Mouse (Mus musculus): ENCODE results near the gene Ndufb2. TPM values are rescaled to one million over a fixed set of nuclear protein-coding genes. Genes with fewer than 3 reads are reported as not detected.

Ndufb2 gene
- polyA plus RNA-seq, 1 experiment from 2014 or later, result 324 TPM

DNA sequence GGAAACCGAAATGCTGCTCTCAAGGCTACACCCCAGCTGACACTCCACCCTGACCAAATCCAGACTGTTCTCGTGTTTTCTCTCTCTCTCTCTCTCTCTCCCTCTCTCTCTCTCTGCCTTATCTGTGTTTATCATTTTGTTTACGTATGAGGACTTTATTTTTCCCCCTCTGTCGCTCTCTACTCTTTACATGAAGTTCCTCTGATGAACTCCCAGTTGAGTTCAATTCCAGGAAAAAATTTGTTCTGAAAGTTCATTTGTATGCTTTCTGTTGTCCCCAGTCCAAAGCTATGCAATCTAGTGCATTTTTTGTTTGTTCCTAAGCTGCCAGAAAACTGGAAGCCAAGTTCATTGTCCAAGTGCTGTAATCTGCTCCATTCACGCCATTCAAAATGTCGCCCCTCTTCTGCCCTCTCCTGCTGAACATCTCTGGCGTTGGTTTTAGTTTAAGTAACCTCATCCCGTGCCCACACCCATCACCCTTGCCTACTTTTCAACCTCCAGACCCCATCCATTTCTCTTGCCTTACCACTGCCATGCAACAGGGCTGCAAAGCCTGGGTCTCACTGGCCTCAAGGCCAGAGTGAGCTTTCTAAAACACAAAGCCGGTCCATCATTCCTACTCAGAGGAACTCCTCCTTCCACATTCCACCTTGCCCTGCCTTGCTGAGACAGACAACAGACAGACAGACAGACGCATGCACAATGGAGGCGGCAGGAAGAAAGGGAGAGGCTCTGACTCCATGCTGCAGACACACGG, 37.3 kb upstream of the Ndufb2 start:
- DNase-seq, result peak; percentile 60
- Histone ChIP-seq H3K4me2 (peak overlapping the region; percentile 70), H3K9me3 (ENCODE audit: low read depth, low read length) (no peaks in the 10 kb centered on the region), H3K27me3 (ENCODE audit: insufficient read depth, low read length) (no peaks in the 10 kb centered on the region), H3K27ac (ENCODE audit: low read depth) (no peak overlapping the region; the same call in 1 of the 2 replicates), H3K4me3 (ENCODE audit: low read depth, low read length) (peak overlapping the region; percentile 2; the same call in 1 of the 2 replicates), H3K36me3 (ENCODE audit: insufficient read depth) (0 out of 2 replicates have a peak, but pooled peaks cover 7% of the 10 kb centered on the region), H3K4me1 (ENCODE audit: insufficient read depth) (peaks cover 29% of the 10 kb centered on the region), H3K9ac (no peak overlapping the region; the same call in 1 of the 2 replicates)
- WGBS, result 42% methylated on average over 12 of the region's 12 CpGs
- no peak for ATAC-seq (ENCODE audit: insufficient read depth)
- TF ChIP-seq CTCF (IDR thresholded peaks at IDR 0.05; ENCODE audit: low read depth), result no peak

DNA sequence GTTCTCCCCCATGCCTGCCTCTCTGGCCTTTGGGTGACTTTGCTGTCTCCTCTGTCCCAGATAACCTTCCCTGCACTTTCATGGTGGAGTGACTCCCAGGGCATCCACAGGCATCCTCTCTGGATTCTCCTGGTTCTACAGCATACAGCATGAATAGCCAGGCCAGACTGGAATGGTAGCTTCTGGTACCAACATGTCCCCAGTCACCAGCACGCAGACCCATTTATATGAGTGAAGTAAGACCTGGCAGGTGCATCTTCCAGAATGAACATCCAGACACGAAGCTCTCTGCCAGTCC, 36.8 kb upstream of the Ndufb2 start:
- Histone ChIP-seq H3K27ac (ENCODE audit: low read depth) (no peak overlapping the region; the same call in 1 of the 2 replicates), H3K4me2 (peak overlapping the region; percentile 70)
- no peak for ATAC-seq (ENCODE audit: insufficient read depth)

DNA sequence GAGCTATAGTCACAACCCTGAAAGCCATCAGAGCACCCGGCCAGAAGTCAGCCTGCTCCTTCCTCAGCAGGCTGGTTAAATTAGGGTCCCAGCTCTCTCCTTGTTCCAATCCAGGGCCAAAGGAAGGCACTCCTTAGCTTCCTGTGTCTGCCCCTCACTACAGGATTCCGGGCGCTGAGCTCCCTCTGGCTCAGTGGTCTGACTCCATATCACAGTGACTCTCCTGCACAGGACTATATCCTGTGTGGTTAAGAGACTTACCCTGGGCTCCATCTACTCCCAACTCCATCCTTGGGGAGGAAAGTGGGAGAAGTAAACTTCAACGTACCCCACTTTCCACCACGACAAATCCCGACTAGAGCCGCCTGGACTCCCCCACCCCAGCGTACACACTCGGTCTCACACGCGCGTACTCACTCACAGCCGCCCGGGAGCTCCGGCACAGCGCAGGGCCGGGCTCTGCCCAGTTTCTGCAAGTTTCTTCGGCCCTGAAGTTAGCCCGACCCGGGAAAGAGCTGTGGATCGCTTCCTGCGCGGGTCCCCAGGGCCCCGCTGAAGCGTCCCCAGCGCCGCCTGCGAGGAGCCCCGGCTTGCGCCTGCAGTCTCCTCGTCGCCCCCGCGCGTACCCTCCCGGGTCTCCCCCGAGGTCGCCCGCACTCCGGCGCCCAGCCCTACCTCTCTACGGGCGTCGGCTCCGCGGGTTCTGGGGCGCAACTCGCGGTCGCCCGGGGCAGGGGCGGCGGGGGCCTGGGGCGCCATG, 35.3 kb upstream of the Ndufb2 start:
- Histone ChIP-seq H3K36me3 (ENCODE audit: insufficient read depth) (0 out of 2 replicates have a peak, but pooled peaks cover 3% of the 10 kb centered on the region), H3K9ac (peak overlapping the region; percentile 94), H3K4me2 (peak overlapping the region; percentile 70), H3K4me3 (ENCODE audit: low read depth, low read length) (peak overlapping the region; percentile 86), H3K9me3 (ENCODE audit: low read depth, low read length) (no peaks in the 10 kb centered on the region), H3K27ac (ENCODE audit: low read depth) (peak overlapping the region; percentile 94), H3K27me3 (ENCODE audit: insufficient read depth, low read length) (no peaks in the 10 kb centered on the region), H3K4me1 (ENCODE audit: insufficient read depth) (peaks cover 29% of the 10 kb centered on the region)
- 1% methylated on average over 33 of the region's 54 CpGs for WGBS
- ATAC-seq (ENCODE audit: insufficient read depth) (peak; percentile 64), DNase-seq (peak; percentile 68)
- no peak for TF ChIP-seq CTCF (IDR thresholded peaks at IDR 0.05; ENCODE audit: low read depth)

More for the DNA sequence above, 36.8 kb upstream of the Ndufb2 start:
- no peak for TF ChIP-seq CTCF (IDR thresholded peaks at IDR 0.05; ENCODE audit: low read depth)
- Histone ChIP-seq H3K36me3 (ENCODE audit: insufficient read depth) (0 out of 2 replicates have a peak, but pooled peaks cover 7% of the 10 kb centered on the region), H3K9me3 (ENCODE audit: low read depth, low read length) (no peaks in the 10 kb centered on the region), H3K4me1 (ENCODE audit: insufficient read depth) (peaks cover 29% of the 10 kb centered on the region), H3K4me3 (ENCODE audit: low read depth, low read length) (peak overlapping the region; percentile 2; the same call in 1 of the 2 replicates), H3K9ac (no peak overlapping the region; the same call in 1 of the 2 replicates), H3K27me3 (ENCODE audit: insufficient read depth, low read length) (no peaks in the 10 kb centered on the region)
- WGBS, result 66% methylated on average over 2 of the region's 2 CpGs
- DNase-seq, result no peak

DNA sequence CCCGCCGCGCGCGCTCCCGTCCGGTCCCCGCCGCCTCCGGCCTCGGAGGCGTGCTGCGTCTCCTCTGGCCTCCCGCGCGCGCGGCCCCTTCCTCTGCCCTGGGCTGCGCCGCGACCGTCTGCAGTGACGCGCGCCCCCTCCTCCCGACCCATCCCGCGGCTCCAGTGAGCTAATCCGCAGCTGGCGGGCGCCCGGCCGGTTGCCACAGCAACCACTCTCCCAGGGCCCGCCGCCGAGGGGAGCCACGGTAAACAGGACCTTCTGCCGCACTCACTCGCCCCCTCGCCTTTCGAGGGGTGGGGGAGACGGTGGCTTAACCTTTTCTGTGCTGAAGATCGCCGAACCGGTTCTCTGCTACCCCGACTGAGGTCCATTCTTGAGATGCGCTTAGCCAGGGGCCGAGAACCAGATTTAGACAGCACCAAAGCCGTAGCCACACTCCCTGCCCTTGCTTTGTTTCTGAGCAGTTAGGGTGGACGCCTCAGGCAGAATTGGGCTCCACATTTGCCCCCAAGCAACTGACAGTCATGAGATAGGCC, 34.6 kb upstream of the Ndufb2 start, which contains the start of gene Dennd2a:
TSS of gene Dennd2a (minus strand) at position 145 of the 539 bp plus-strand sequence.
- Histone ChIP-seq H3K9ac (peak within 1 kb of the TSS; percentile 94), H3K27me3 (ENCODE audit: insufficient read depth, low read length) (no peaks in the 10 kb centered on the region), H3K4me2 (peak within 1 kb of the TSS; percentile 70), H3K9me3 (ENCODE audit: low read depth, low read length) (no peaks in the 10 kb centered on the region), H3K36me3 (ENCODE audit: insufficient read depth) (no peaks in the 10 kb centered on the region), H3K27ac (ENCODE audit: low read depth) (peak within 1 kb of the TSS; percentile 94), H3K4me3 (ENCODE audit: low read depth, low read length) (peak within 1 kb of the TSS; percentile 86), H3K4me1 (ENCODE audit: insufficient read depth) (peaks cover 29% of the 10 kb centered on the region)
- DNase-seq (peak; percentile 96), ATAC-seq (ENCODE audit: insufficient read depth) (peak; percentile 93)
- WGBS, result under 1% methylated on average over 50 of the region's 50 CpGs
- TF ChIP-seq CTCF (IDR thresholded peaks at IDR 0.05; ENCODE audit: low read depth), result no peak

DNA sequence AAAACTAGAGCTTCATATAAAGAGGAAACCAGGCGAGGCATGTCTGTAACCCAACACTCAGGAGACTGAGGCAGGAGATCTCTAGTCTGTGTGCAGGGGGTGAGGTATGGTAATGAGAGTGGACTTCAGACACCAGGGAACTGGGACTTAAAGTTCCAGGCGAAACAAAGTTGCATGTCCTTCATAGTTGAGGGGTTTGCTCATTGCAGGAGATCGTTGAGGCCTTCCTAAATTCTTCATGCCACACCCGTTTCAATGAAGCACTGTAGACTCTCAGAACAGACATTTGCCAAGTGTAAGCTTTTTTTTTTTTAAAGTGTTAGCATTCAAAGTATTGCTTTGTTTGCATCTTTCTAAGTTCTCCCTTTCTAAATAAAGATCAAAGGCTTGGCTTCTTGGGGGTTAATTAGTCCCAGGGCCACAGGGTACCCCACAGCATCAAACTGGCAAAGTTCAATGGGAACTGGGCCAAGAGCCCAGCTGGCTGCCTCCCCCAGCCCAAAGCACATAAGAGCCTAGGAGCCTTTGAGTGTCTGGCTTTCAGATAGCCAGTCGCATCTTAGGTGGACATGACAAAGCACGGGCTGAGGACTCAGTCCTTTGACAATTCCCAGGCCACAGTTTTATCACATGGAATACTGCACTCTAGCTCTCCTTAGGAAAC, 33.0 kb upstream of the Ndufb2 start:
- DNase-seq, result peak; percentile 59
- H3K27ac ChIP-seq (ENCODE audit: low read depth), result peak overlapping the region; percentile 16; the same call in 1 of the 2 replicates
- WGBS, result 34% methylated on average over 6 of the region's 6 CpGs

DNA sequence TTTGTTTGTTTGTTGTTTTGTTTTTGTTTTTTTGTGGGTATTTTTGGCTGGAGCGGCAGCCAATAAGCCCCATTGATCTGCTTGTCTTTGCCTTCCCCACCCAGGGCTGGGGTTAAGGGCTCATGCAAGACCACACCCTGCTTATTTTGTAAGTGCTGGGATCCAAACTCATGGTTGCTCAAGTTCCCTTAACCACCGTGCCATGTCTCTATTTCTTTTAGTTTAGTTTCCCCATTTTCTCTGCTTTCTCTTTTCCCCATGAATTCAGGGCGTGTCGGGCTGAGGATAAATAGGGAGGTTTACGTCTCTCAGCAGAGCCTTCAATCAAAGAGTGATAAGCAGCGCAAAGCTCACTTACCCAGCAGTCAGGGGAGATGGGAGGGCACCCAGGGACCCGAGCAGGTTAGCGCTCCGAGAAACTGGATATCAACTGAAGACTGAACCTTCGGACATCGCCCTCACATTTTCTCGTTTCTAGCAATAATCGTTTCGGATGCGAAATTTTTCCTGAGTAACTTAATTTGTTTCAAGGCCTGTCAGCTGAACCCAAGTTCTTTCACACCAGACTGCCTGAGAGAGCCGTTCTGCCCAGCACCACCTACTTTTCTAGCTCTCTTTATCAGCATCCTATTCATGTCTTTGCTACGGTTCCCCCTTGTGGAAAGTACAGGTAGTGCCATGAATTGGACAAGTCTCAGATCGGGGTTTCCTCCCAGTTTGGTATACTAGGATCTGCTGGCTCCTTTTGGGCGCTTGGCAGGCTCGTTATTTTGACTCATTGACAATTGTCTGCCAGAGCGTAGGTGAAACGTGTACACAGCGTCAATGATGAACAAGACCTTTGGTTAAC, 30.0 kb upstream of the Ndufb2 start:
- H3K9me3 ChIP-seq (ENCODE audit: low read depth, low read length), result no peaks in the 10 kb centered on the region
- 15% methylated on average over 23 of the region's 23 CpGs for WGBS
- no peaks in the 10 kb centered on the region for H3K27me3 ChIP-seq (ENCODE audit: insufficient read depth, low read length)
- peak; percentile 91 for TF ChIP-seq CTCF (IDR thresholded peaks at IDR 0.05; ENCODE audit: low read depth)
- H3K4me3 ChIP-seq (ENCODE audit: low read depth, low read length), result no peak overlapping the region
- H3K9ac ChIP-seq, result no peak overlapping the region
- H3K4me1 ChIP-seq (ENCODE audit: insufficient read depth), result peaks cover 11% of the 10 kb centered on the region
- peak overlapping the region; percentile 50 for H3K4me2 ChIP-seq
- no peak overlapping the region for H3K27ac ChIP-seq (ENCODE audit: low read depth)
- ATAC-seq (ENCODE audit: insufficient read depth) (peak; percentile 31; the same call in 1 of the 2 replicates), DNase-seq (peak; percentile 95)
- H3K36me3 ChIP-seq (ENCODE audit: insufficient read depth), result no peaks in the 10 kb centered on the region

More for the DNA sequence above, 33.0 kb upstream of the Ndufb2 start:
- Histone ChIP-seq H3K4me1 (ENCODE audit: insufficient read depth) (peaks cover 28% of the 10 kb centered on the region), H3K36me3 (ENCODE audit: insufficient read depth) (no peaks in the 10 kb centered on the region), H3K9me3 (ENCODE audit: low read depth, low read length) (no peaks in the 10 kb centered on the region), H3K9ac (no peak overlapping the region), H3K27me3 (ENCODE audit: insufficient read depth, low read length) (no peaks in the 10 kb centered on the region), H3K4me2 (no peak overlapping the region), H3K4me3 (ENCODE audit: low read depth, low read length) (no peak overlapping the region)
- no peak for ATAC-seq (ENCODE audit: insufficient read depth)
- TF ChIP-seq CTCF (IDR thresholded peaks at IDR 0.05; ENCODE audit: low read depth), result no peak
